Mouse (Mus musculus) layer of hippocampus, postnatal 25 days (tissue): ENCODE data around the gene Uggt1. TPM values are rescaled to one million over a fixed set of nuclear protein-coding genes. Genes with fewer than 3 reads are reported as not detected.

Experiments used
- DNase-seq, 2 experiments: peaks; one replicate each; pipeline ENCODE4 v3.0.0; 2022; ENCODE audit warnings: mixed read lengths in 2 of 2, low spot score in 1 of 2; ENCODE audit errors: extremely low spot score in 1 of 2
- total RNA-seq, 2 experiments: library from RNA; stranded (reverse); gene quantifications; 2 replicates each; pipeline ENCODE4 v1.2.3; 2021

The Uggt1 gene
- total RNA-seq, 2 experiments from 2014 or later = 36.0 to 40.5 TPM

DNA sequence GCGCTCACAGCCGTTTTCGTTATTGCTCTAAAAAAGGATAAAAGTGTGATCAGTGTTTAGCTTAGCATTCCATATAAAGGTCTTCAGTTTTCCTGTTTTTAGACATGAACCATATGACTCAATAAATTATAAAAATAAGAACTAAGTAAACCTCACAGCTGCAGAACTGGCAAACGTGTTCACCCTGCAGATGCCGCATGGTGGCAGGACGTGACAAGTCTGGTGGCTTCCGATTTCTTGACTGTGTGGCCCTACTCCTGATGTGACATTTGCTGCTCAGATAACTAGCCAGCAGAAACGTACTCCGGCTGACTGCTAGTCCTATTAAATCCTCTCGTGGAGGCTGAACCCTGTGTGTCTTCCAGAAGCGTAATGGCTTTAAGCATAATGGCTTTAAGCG is 42.8 kb downstream of the Uggt1 start:
- no peak for DNase-seq

DNA sequence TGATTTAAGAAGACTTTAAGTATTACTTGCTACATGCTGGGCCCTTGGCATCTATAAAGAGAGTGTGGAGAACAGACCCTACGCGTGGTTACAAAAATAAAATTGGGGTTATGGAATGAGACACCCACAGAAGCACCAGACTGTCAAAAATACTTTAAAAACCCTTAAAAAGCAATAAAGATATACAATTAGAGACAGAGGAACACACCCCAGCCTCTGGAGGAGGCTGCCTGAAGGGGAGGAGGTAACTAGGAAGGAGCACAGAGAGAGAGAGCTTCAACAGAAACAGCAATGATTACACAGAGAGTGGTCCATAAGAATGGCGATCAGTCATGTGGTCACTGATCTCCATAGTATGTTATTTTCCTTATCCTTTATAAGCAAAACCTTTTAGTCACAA is 50.0 kb downstream of the Uggt1 start:
- no peak for DNase-seq

DNA sequence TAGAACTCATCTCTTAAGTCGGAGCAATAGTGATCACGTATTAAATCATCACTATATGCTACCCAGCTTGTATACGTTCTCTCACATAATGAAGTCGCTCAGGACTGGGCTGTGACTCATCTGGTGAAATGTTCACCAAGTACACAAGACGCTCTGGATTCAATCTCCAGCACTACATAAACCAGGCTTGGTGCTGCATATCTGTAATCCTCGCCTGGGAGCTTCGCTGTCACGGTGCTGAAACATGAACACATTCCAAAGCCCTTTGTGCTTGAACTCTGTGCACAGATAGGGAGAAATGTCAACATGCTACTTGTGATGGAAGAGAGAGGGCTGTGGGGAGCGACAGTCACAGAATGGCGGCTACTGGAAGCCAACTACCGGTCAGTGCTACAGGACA is 52.6 kb downstream of the Uggt1 start:
- no peak for DNase-seq

DNA sequence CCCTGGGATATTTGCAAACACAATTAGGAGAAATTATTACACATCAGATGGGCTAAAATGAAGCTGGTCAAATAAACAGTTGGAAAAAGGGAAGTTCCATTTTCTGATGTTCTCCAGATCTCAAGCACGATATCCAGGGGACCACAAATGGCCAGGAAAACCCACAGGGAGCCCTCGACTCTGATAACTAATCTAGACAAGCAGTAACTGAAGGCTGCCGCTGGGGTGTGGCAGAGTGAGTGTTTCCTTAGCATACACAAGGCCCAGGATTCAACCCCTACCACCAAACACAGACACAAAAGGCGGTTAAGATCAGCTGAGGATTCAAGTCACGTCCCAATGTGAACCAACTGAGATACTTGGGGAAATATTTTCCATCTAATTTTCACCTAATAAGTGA is 64.5 kb downstream of the Uggt1 start:
- DNase-seq = no peak

DNA sequence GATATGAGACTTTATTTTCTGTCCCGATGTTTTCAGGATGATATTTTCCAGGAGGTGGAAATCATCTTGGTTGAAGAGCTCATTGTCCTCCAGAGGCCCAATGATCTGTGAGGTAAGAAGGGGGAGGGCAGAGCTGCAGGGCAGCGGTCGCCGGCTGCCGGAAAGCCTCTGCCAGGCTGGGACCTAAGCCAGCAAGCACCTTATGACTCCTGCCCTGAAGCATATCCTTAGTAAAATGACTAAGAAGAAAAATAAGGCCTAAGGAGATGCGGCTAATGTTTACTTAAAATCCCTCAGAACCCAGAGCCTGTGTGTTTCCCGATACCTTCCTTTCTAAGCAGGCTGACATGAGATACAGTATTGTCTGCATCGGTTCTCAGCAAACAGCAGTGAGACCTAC is 71.1 kb downstream of the Uggt1 start:
- DNase-seq = no peak

DNA sequence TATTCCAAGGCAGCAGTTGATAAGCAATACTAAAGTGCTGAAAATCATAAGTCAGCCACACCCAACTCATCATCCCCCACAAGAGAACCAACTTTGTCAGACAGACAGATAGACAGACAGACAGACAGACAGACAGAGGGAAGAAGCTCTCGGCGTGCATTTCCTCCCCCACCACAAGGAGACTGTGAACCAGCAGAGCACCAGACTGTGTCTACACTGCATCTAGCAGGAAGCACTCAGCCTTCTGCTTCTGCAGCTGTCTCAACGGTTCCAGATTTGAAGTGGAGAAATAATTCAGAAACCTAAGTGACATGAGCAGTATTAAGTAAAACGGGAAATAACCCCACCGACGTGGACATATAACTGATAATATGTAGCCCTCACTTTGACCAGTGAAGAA is 71.6 kb downstream of the Uggt1 start:
- DNase-seq = peak in 1 of 2 experiments; percentile 19

DNA sequence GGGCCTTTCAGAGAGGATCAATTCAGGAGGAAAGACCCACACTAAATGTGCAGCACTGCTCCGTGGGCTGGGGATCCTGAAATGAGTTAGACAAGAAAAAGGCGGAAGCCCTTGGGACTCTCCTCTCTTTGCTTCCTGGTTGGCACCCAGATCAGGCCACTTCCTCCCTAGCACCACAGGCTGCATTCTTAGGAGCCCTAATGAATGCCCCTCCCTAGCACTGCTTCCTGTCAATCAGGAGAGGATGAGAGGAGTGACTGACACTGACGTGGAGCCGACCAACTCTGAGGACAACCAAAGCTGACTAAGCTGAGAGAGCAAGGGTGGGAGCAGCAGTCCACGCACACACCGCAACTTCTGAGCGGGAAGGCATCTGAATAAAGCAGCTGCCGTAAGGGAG is 81.8 kb downstream of the Uggt1 start:
- DNase-seq = no peak

DNA sequence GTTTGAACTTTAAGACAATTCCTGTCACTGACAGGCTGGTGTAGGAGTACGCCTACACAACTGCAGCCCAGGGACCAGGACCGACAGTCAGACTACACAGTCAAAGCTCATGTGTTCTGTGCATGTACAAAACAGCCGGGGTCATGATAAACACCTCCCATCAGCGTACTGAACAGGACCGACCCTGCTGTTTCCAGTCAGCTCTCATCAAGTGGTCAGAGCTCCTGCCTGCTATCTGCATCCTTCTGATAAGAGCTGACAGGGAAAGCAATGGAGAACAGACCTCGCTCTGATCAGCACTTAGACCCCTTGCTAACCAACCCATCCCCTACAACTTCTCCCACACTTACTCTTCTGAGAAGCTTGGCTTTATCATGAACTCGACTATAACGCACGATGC is 83.3 kb downstream of the Uggt1 start:
- no peak for DNase-seq

DNA sequence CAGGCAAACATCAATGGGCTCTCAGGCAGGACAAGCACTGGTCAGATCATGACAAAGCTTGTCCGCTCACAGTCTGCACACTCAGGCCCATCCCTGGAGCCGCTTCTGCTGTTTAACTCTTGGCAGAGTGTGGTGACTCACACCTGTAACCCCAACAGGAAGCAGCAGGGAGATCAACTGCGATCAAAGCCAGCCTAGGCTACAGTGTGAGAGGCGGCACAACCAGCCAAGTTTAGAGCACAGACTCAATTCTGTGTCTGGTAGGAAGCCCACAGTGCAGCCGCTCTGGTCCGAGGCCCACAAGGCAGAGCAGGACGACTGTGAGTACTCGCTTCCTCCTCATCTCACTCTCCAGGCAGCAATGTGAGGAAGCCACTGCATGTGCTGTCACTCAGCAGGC is 84.3 kb downstream of the Uggt1 start:
- no peak for DNase-seq

DNA sequence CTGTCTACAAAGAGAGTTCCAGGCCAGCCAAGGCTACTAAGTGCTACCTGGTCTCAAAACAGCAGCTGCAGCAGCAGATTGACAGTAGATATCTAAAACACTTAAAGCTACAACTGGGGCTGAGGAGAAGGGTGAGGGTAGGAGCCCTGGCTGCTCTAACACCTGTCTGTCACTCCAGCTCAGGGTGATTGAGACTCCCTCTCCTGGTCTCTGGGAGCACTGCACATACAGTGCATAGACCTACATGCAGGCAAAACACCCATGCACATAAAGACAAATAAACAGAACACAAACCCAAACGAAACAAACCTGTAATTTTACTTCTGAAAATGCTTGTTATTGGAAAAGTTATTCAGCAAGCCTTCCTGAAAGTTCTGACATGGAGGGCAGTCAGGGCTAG is 95.1 kb downstream of the Uggt1 start:
- peak in 1 of 2 experiments; percentile 29 for DNase-seq

DNA sequence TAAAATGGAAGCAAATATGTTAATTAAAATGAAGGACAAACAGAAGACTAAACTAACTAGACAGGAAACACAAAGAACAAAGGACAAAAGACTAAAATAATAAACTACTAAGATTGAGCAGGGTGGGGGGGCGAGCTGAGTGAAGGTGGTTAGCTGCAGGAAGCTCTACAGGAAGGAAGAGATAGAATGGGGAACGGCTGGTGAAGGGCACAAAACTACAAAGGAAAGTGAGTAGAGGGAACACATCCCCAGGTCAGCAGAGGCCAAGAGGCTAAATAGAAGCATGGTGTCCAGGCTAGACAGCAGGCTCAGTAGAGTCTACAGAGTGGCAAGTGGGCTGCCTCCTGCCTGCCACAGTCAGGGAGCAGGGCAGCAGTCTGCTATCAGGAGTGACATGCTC is 95.7 kb downstream of the Uggt1 start:
- DNase-seq = no peak

DNA sequence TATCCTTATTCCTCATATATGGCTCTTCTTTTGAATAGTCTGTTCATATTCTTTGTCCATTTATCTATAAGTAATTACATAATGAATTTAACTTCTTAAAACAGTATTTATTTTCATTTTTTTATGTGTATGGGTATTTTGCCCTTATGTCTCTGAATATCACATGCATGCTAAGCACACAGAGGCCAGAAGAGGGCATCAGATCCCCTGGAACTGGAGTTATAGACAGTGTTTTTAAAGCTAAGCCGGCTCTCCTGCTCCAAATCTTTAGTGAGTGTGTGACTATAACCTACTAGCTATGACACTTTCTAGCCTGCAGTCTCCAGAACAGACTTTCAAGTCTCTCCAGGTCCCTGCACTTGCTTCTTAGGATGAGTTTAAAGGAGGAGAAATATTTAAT is 99.5 kb downstream of the Uggt1 start:
- peak; percentile 20 to 36 for DNase-seq

DNA sequence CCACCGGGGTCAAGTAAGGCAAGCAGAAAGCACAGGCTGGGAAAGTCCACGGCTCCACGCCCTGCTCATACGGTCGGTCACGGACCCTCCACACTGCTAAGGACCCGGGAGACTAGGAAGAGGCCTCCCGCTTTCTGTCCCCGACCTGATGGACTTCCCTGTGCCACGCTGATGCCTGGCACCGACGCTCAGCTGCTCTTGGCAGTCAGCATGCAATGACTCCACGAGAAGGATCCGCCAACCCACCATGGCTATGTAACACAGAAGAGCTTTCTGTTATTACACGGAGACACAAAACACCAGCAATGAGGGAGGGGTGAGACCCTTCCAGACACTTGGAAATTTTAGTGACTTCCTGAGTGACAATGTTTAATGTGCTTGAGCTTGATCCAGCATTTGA is 104.2 kb downstream of the Uggt1 start:
- DNase-seq = no peak

DNA sequence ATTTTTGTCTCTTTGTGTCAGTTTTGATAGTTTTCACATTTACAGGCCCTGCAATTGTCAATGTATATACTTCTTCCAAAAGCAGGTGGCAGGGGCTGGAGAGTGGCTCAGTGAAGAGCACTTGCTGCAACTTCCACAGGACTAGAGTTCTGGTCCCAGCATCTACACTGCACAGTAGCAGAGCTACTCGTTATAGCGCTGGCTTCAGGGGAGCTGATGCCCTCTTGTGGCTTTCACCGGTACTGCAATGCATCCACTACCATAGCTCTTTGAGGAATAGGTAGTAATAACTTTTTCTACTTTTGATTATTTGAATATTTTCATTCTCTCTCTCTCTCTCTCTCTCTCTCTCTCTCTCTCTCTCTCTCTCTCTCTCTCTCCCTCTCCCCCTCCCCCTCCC is 109.9 kb downstream of the Uggt1 start:
- DNase-seq = peak; percentile 40 to 84

DNA sequence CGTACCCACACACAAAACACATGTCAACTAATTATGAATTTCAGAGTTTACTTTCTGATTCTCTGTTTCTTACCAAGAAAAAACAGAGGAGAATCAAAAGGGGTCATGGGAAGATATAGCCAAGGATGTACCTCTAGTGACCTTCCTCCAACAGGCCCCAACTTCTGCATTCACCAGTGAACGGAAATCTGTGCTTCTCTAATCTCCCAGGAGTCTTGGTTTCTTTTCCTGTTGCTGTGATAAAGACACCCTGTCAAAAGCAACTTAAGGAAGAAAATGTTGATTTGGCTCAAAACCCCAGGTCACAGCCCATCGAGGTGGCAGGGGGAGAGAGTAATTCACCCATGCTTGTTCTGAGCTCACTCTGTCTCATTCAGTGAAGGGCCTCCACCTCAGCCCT is 110.9 kb downstream of the Uggt1 start:
- no peak for DNase-seq

DNA sequence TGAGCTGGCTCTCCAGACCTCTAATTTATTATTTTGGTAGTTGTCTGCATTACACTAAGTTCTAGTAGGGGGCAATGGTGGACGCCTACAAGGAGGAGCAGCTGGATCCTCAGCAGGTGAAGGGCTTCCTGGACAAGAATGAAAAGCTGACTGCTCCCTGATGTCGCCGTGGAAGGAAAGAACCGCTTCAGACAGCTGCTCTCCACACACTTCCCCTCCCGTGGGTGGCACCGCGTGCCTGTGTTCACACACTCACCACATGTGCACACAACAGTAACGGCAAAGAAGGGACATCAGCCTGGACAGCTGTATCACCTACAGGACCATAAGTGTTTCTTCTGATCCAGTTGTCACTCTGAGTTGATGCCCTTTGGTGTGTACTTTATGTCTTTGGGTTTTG is 111.5 kb downstream of the Uggt1 start:
- no peak for DNase-seq

DNA sequence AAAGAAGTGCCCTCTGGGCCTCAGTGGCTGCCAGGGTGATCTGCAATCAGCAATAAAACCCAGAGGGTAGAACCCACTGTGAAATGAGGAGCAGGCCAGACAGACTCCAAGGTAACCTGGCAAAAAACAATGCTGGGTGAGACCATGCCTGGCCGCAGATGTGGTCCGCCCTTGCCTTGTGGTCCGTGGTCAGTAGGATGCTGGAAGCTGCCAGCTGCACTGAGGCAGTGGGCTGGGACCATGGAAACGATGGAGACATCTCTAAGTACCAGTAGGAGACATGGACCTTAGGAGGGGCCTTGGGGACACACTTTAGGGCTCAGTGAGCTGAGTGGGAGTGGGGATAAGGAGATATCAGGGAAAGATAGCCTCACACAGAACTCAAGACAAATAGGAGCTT is 112.3 kb downstream of the Uggt1 start:
- DNase-seq = no peak

DNA sequence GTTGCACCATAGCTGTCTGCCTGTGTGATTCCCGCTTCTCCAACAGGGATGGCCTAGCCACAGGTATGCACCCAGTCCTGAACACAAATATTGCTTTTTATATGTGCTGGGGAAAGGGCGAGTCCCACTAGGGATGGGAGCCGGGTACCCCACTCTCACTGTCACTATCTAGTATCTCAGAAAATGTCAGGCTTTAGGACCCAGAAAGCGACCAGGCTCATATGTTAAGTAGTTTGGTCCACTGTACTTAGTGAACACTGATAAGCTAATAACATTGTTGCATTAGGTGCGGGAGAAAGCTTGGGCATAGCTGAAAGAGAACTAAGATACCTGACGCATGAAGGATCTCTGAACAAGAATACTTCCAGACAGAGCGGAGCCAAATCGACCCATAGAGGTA is 112.8 kb downstream of the Uggt1 start:
- no peak for DNase-seq

DNA sequence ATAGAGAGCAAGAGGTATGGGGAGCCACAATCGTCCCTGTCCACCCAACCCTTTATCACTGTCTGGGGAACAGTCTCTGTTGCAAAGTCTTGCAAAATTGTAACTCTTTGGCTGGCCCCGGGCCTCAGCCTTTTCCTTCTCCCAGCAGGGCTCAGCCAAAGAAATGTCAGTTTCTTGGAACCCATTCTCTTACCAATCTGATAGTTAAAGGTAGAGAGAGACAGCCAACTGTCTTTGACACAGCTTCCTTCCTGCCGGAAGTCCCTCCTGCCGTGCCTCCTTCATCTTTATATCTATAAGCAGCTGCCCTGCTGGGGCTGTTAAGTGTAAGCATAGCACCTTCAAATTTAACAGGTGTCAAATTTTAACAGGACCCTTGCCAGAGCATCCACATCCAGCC is 113.4 kb downstream of the Uggt1 start:
- no peak for DNase-seq

DNA sequence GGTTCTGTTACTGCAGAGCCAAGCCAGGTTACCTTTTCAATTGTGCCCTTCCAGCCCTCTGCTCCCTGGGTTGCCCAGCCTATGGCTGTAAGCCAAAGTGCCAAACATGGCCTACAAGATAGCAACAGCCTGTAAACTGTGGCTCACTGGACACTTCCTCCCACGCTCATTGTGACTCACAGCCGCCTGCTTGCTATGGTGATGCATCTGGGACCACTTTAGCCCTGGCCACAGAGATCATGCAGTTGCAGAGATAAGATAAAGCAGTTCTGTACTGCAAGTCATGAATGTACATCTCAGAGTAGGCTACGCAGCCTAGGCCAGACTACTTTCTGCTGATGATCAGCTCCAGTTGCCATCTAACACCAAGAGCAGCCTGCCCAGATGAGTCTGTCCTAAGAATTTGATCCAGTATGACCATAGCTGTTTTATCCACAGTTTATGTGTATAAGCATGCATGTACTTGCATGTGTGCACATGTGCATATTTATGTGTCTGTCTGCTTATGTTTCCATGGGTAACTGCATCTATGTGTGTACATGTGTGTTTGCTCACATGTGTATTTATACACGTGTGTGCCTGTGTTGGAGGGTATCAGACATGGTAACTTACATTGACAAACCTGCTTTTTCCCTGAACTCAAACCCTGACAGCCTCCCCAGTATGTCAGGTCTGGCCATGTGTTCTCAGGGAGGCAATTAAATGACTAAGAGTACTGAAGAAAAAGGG is 114.0 kb downstream of the Uggt1 start:
- no peak for DNase-seq

DNA sequence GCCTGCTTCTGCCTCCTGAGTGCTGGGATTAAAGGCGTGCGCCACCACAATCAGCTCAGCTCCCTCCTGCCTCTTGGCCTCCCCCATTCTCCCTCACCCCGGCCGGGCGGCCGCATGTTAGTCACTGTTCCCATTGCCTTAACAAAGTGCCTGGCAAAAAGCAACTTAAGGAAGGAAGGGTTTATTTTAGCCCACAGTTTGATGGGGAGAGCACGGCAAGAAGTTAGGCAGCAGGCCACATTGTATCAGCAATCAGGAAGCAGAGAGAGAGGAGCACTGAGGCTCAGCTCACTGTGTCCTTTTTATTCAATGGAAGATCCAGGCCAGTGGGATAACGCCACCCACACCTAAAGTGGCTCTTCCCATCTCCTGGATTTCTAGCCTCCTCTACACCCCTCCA is 114.6 kb downstream of the Uggt1 start:
- no peak for DNase-seq

DNA sequence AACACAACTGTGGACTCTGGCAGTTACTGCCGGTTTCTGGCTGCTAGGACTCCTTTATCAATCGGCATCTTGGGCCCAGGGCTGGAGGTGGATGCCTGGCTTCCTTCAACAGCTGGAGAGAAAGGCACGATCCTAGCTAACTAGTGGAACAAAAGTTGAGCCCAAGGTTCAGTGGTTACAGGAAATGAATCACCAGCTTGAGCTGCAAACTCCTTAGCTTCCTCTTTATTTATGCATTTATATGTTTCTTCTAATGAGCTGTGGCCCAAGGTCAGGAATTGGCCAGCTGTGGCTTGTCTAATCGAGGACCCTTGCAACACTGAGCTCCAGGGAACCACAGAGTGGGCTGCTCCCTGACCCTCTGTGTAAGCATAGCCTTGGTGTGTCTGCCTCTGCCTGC is 115.4 kb downstream of the Uggt1 start:
- DNase-seq = no peak

DNA sequence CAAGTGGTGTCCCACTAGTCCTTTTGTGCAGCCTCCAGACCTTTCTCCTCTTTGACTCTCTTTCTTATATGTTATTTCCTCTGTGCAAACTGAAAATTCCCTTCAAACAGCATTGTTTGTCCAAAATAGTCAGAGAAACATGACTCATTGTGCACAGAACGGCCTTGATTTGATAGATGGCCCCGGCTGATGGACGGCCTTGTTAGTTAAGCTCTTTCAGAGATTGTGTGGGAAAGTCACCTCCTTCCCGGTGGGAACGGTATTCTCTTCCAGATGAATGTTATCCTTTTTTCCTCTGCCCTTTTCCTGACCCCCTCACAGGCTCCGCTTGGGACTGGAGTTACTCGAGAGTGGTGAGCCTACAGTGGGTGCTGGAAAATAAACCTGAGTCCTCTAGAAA is 119.4 kb downstream of the Uggt1 start:
- DNase-seq = no peak
